Mouse (Mus musculus) embryonic facial prominence, embryonic 10.5 days (tissue): Measurements from ENCODE around the gene Ror1. TPM values are rescaled to one million over a fixed set of nuclear protein-coding genes. Genes with fewer than 3 reads are reported as not detected.

ENCODE experiments used
- DNase-seq: peaks from one replicate; pipeline ENCODE4 v3.0.0-alpha.2; 2017; ENCODE audit warnings: low spot score
- H3K27ac ChIP-seq: fragments of 300-500 bp; sonication (generic); replicated peaks from 2 replicates; pipeline ENCODE4 v1.5.1; 2016; ENCODE audit warnings: mild to moderate bottlenecking
- H3K27me3 ChIP-seq: fragments of 300-500 bp; sonication (generic); replicated peaks from 2 replicates; pipeline ENCODE4 v1.6.1; 2016; ENCODE audit warnings: low read depth, mild to moderate bottlenecking; ENCODE audit not compliant: poor library complexity, severe bottlenecking
- H3K36me3 ChIP-seq: fragments of 300-500 bp; sonication (generic); replicated peaks from 2 replicates; pipeline ENCODE4 v1.6.1; 2016; ENCODE audit warnings: mild to moderate bottlenecking, moderate library complexity
- H3K4me1 ChIP-seq: fragments of 300-500 bp; sonication (generic); 2 replicates; pipeline ENCODE4 v1.6.1; 2016
- H3K4me3 ChIP-seq: fragments of 300-500 bp; sonication (generic); 2 replicates; pipeline ENCODE4 v1.5.1; 2016; ENCODE audit warnings: mild to moderate bottlenecking, moderate library complexity
- H3K9me3 ChIP-seq: fragments of 300-500 bp; sonication (generic); 2 replicates; pipeline ENCODE4 v1.6.1; 2016; ENCODE audit warnings: mild to moderate bottlenecking
- WGBS: fragments of 180-500 bp; shearing (Covaris S2); methylation state at CpG from one replicate; pipeline ENCODE4 v1.1.7; 2016; 5-methylcytosine and 5-hydroxymethylcytosine counted together
- polyA plus RNA-seq: library from polyadenylated mRNA; unstranded; fragments of >200 nt; fragmentation: Nextera tagmentation; extraction: Ambion mirVana; gene quantifications from 2 replicates; pipeline ENCODE4 v1.2.1, GENCODE M21; 2016

Gene Ror1
- polyA plus RNA-seq, 1 experiment from 2014 or later = 12.0 TPM

GRCm38 (mm10) chr4:100315066-100315465 lies 219.5 kb downstream of the Ror1 start:
- no peak for DNase-seq
- no peak overlapping the region for H3K27ac ChIP-seq
- H3K9me3 ChIP-seq = 0 out of 2 replicates have a peak, but pooled peaks cover 4% of the 10 kb centered on the region
- H3K4me1 ChIP-seq = no peaks in the 10 kb centered on the region; the same call in 1 of the 2 replicates
- WGBS = 81% methylated on average over 1 of the region's 1 CpGs
- peaks cover 4% of the 10 kb centered on the region for H3K36me3 ChIP-seq
- H3K4me3 ChIP-seq = no peak overlapping the region
- H3K27me3 ChIP-seq = no peaks in the 10 kb centered on the region

- Histone ChIP-seq H3K27me3 (no peaks in the 10 kb centered on the region), H3K9me3 (no peaks in the 10 kb centered on the region), H3K4me1 (peaks cover 12% of the 10 kb centered on the region), H3K27ac (peak overlapping the region; percentile 63), H3K4me3 (no peak overlapping the region), H3K36me3 (peaks cover 4% of the 10 kb centered on the region; the same call in 1 of the 2 replicates)
- 67% methylated on average over 6 of the region's 6 CpGs for WGBS
- DNase-seq = no peak
These were observed 226.2 kb downstream of the Ror1 start for GRCm38 (mm10) chr4:100321758-100322157.

GRCm38 (mm10) chr4:100324719-100325515 lies 229.3 kb downstream of the Ror1 start:
- DNase-seq = no peak
- WGBS = 89% methylated on average over 14 of the region's 14 CpGs
- no peaks in the 10 kb centered on the region for H3K36me3 ChIP-seq
- no peak overlapping the region for H3K4me3 ChIP-seq
- H3K27me3 ChIP-seq = no peaks in the 10 kb centered on the region
- H3K4me1 ChIP-seq = peaks cover 14% of the 10 kb centered on the region
- no peak overlapping the region for H3K27ac ChIP-seq
- no peaks in the 10 kb centered on the region for H3K9me3 ChIP-seq

- WGBS = 66% methylated on average over 4 of the region's 4 CpGs
- no peaks in the 10 kb centered on the region for H3K9me3 ChIP-seq
- no peak overlapping the region for H3K27ac ChIP-seq
- DNase-seq = no peak
- H3K27me3 ChIP-seq = 0 out of 2 replicates have a peak, but pooled peaks cover 1% of the 10 kb centered on the region
- H3K36me3 ChIP-seq = peaks cover 2% of the 10 kb centered on the region; the same call in 1 of the 2 replicates
- H3K4me1 ChIP-seq = peaks cover 6% of the 10 kb centered on the region; the same call in 1 of the 2 replicates
- no peak overlapping the region for H3K4me3 ChIP-seq
These were observed 232.9 kb downstream of the Ror1 start for GRCm38 (mm10) chr4:100328361-100328970.

- Histone ChIP-seq H3K27ac (no peak overlapping the region), H3K4me3 (no peak overlapping the region), H3K36me3 (peaks cover 11% of the 10 kb centered on the region), H3K9me3 (no peaks in the 10 kb centered on the region), H3K4me1 (peaks cover 9% of the 10 kb centered on the region), H3K27me3 (peaks cover 11% of the 10 kb centered on the region; the same call in 1 of the 2 replicates)
- DNase-seq = no peak
- WGBS = 77% methylated on average over 2 of the region's 2 CpGs
These were observed 239.6 kb downstream of the Ror1 start for GRCm38 (mm10) chr4:100335168-100335567.

- H3K36me3 ChIP-seq = no peaks in the 10 kb centered on the region
- no peak for DNase-seq
- no peaks in the 10 kb centered on the region for H3K4me1 ChIP-seq
- no peaks in the 10 kb centered on the region for H3K9me3 ChIP-seq
- no peak overlapping the region for H3K4me3 ChIP-seq
- H3K27me3 ChIP-seq = no peaks in the 10 kb centered on the region; the same call in 1 of the 2 replicates
- WGBS = 86% methylated on average over 3 of the region's 3 CpGs
- H3K27ac ChIP-seq = no peak overlapping the region
These were observed 252.2 kb downstream of the Ror1 start for GRCm38 (mm10) chr4:100347791-100348190.

GRCm38 (mm10) chr4:100350106-100350795 lies 254.7 kb downstream of the Ror1 start:
- H3K27me3 ChIP-seq = no peaks in the 10 kb centered on the region; the same call in 1 of the 2 replicates
- WGBS = 89% methylated on average over 7 of the region's 7 CpGs
- no peak overlapping the region for H3K4me3 ChIP-seq
- no peak for DNase-seq
- no peaks in the 10 kb centered on the region for H3K9me3 ChIP-seq
- H3K4me1 ChIP-seq = peaks cover 9% of the 10 kb centered on the region
- no peaks in the 10 kb centered on the region for H3K36me3 ChIP-seq
- no peak overlapping the region for H3K27ac ChIP-seq

GRCm38 (mm10) chr4:100351797-100352290 lies 256.3 kb downstream of the Ror1 start:
- H3K4me3 ChIP-seq = no peak overlapping the region
- DNase-seq = no peak
- H3K27ac ChIP-seq = no peak overlapping the region

GRCm38 (mm10) chr4:100355566-100355965 lies 260.0 kb downstream of the Ror1 start:
- H3K27ac ChIP-seq = peak overlapping the region; percentile 66
- H3K4me1 ChIP-seq = peaks cover 16% of the 10 kb centered on the region
- DNase-seq = peak; percentile 69
- H3K36me3 ChIP-seq = no peaks in the 10 kb centered on the region
- no peak overlapping the region for H3K4me3 ChIP-seq
- WGBS = 26% methylated on average over 5 of the region's 5 CpGs
- no peaks in the 10 kb centered on the region for H3K9me3 ChIP-seq
- H3K27me3 ChIP-seq = no peaks in the 10 kb centered on the region

More at GRCm38 (mm10) chr4:100351797-100352290, 256.3 kb downstream of the Ror1 start:
- no peaks in the 10 kb centered on the region; the same call in 1 of the 2 replicates for H3K27me3 ChIP-seq
- H3K9me3 ChIP-seq = no peaks in the 10 kb centered on the region
- H3K4me1 ChIP-seq = peaks cover 16% of the 10 kb centered on the region
- H3K36me3 ChIP-seq = no peaks in the 10 kb centered on the region

- Histone ChIP-seq H3K4me3 (no peak overlapping the region), H3K27me3 (no peaks in the 10 kb centered on the region), H3K9me3 (no peaks in the 10 kb centered on the region), H3K36me3 (no peaks in the 10 kb centered on the region), H3K27ac (no peak overlapping the region; the same call in 1 of the 2 replicates), H3K4me1 (peaks cover 16% of the 10 kb centered on the region)
- DNase-seq = no peak
- 78% methylated on average over 4 of the region's 4 CpGs for WGBS
These were observed 262.4 kb downstream of the Ror1 start for GRCm38 (mm10) chr4:100357881-100358589.

- no peaks in the 10 kb centered on the region for H3K36me3 ChIP-seq
- H3K27ac ChIP-seq = no peak overlapping the region
- 93% methylated on average over 7 of the region's 7 CpGs for WGBS
- no peak for DNase-seq
- no peak overlapping the region for H3K4me3 ChIP-seq
- no peaks in the 10 kb centered on the region for H3K27me3 ChIP-seq
- H3K9me3 ChIP-seq = no peaks in the 10 kb centered on the region
- H3K4me1 ChIP-seq = peaks cover 5% of the 10 kb centered on the region
These were observed 268.1 kb downstream of the Ror1 start for GRCm38 (mm10) chr4:100363666-100364065.

GRCm38 (mm10) chr4:100368691-100369090 lies 273.1 kb downstream of the Ror1 start:
- Histone ChIP-seq H3K9me3 (no peaks in the 10 kb centered on the region), H3K27ac (peak overlapping the region; percentile 10; the same call in 1 of the 2 replicates), H3K4me1 (peaks cover 34% of the 10 kb centered on the region), H3K4me3 (no peak overlapping the region), H3K27me3 (no peaks in the 10 kb centered on the region), H3K36me3 (no peaks in the 10 kb centered on the region)
- DNase-seq = no peak
- 70% methylated on average over 2 of the region's 2 CpGs for WGBS
